Mouse (Mus musculus) embryo, embryonic 9.5 days (tissue): ENCODE data around the gene Arhgef11.
A peak's percentile ranks its signal among the peaks of the same experiment; 100 is the strongest.
"Not testable (repeated sequence)": the region's sequence is repeated elsewhere in the genome, so short reads cannot be mapped to it uniquely, and the experiment has no call there.

ENCODE experiments used
- DNase-seq: peaks from one replicate; pipeline ENCODE4 v3.0.0-alpha.2; 2017; ENCODE audit errors: extremely low spot score

Gene Arhgef11

GRCm38 (mm10) chr3:87616957-87617810, at the start of gene Arhgef11:
TSS of gene Arhgef11 (plus strand) at chr3:87617559.
- DNase-seq: peak; percentile 92

- DNase-seq: no peak
Measured at GRCm38 (mm10) chr3:87568681-87569080, 48.7 kb upstream of the Arhgef11 start.

GRCm38 (mm10) chr3:87575766-87576165, 41.6 kb upstream of the Arhgef11 start:
- no peak for DNase-seq

GRCm38 (mm10) chr3:87582259-87582658, 35.1 kb upstream of the Arhgef11 start:
- DNase-seq: no peak

- DNase-seq: no peak
Measured at GRCm38 (mm10) chr3:87593793-87594192, 23.6 kb upstream of the Arhgef11 start.

GRCm38 (mm10) chr3:87595328-87595727, 22.0 kb upstream of the Arhgef11 start:
- not testable (repeated sequence) for DNase-seq

- DNase-seq: not testable (repeated sequence)
Measured at GRCm38 (mm10) chr3:87601077-87601476, 16.3 kb upstream of the Arhgef11 start.

- DNase-seq: no peak
Measured at GRCm38 (mm10) chr3:87616354-87616753, 1.0 kb upstream of the Arhgef11 start.

GRCm38 (mm10) chr3:87617811-87618130, 412 bp downstream of the Arhgef11 start:
- peak; percentile 9 for DNase-seq

- DNase-seq: no peak
Measured at GRCm38 (mm10) chr3:87618240-87618639, 881 bp downstream of the Arhgef11 start.

GRCm38 (mm10) chr3:87618981-87619710, 1.8 kb downstream of the Arhgef11 start:
- no peak for DNase-seq

GRCm38 (mm10) chr3:87620218-87620891, 3.0 kb downstream of the Arhgef11 start:
- no peak for DNase-seq

GRCm38 (mm10) chr3:87624899-87625298, 7.5 kb downstream of the Arhgef11 start:
- no peak for DNase-seq

- no peak for DNase-seq
Measured at GRCm38 (mm10) chr3:87630899-87631298, 13.5 kb downstream of the Arhgef11 start.

- DNase-seq: no peak
Measured at GRCm38 (mm10) chr3:87631408-87631807, 14.0 kb downstream of the Arhgef11 start.

GRCm38 (mm10) chr3:87635514-87635913, 18.2 kb downstream of the Arhgef11 start:
- DNase-seq: no peak

- no peak for DNase-seq
Measured at GRCm38 (mm10) chr3:87643453-87643852, 26.1 kb downstream of the Arhgef11 start.

- no peak for DNase-seq
Measured at GRCm38 (mm10) chr3:87646174-87646573, 28.8 kb downstream of the Arhgef11 start.

- DNase-seq: no peak
Measured at GRCm38 (mm10) chr3:87649063-87649462, 31.7 kb downstream of the Arhgef11 start.

- no peak for DNase-seq
Measured at GRCm38 (mm10) chr3:87658348-87658747, 41.0 kb downstream of the Arhgef11 start.

- DNase-seq: no peak
Measured at GRCm38 (mm10) chr3:87659692-87660429, 42.5 kb downstream of the Arhgef11 start.

GRCm38 (mm10) chr3:87660479-87660878, 43.1 kb downstream of the Arhgef11 start:
- DNase-seq: no peak
